Mouse (Mus musculus) CH12.LX (cell line): ENCODE measurements around the gene Slc4a5. TPM values are rescaled to one million over a fixed set of nuclear protein-coding genes. Genes with fewer than 3 reads are reported as not detected.
A peak's percentile ranks its signal among the peaks of the same experiment; 100 is the strongest.

ENCODE experiments used
- DNase-seq: peaks from one replicate; pipeline ENCODE4 v3.0.0-alpha.2; 2013; ENCODE audit errors: extremely low read depth
- H3K27ac ChIP-seq: 2 replicates; pipeline ENCODE4 v1.5.1; 2012; ENCODE audit warnings: low read depth, mild to moderate bottlenecking, control low read depth, moderate library complexity; ENCODE audit not compliant: insufficient read depth
- H3K27me3 ChIP-seq: replicated peaks from 2 replicates; pipeline ENCODE3; 2012; ENCODE audit warnings: inconsistent platforms
- H3K36me3 ChIP-seq, 2 experiments: replicated peaks in 1 of 2; 2 replicates each; pipeline versions ENCODE3 to v1.6.1; 2012; ENCODE audit warnings: inconsistent platforms in 1 of 2, low read length in 1 of 2, mild to moderate bottlenecking in 1 of 2, mixed read lengths in 1 of 2, moderate library complexity in 1 of 2; ENCODE audit not compliant: control insufficient read depth in 1 of 2, insufficient read depth in 1 of 2
- H3K4me1 ChIP-seq, 2 experiments: 2 replicates each; pipeline ENCODE4 v1.6.1; 2012; ENCODE audit warnings: inconsistent platforms in 1 of 2, moderate library complexity in 1 of 2; ENCODE audit not compliant: insufficient read depth in 2 of 2, control insufficient read depth in 1 of 2
- H3K4me2 ChIP-seq: 2 replicates; pipeline ENCODE4 v1.6.1; 2012; ENCODE audit warnings: low read depth, mild to moderate bottlenecking, control low read depth; ENCODE audit not compliant: poor library complexity, insufficient read depth, severe bottlenecking
- H3K4me3 ChIP-seq, 3 experiments: fragments of 150-350 bp in 1 of 3; sonication (generic) in 1 of 3; replicated peaks in 1 of 3; 2 replicates each; pipeline versions ENCODE3 to v1.5.1; 2011 to 2012; ENCODE audit warnings: low read depth in 2 of 3, low read length in 2 of 3, mild to moderate bottlenecking in 2 of 3, moderate library complexity in 2 of 3, control low read depth in 1 of 3, improper control_type of control experiment in 1 of 3, inconsistent platforms in 1 of 3, mixed read lengths in 1 of 3; ENCODE audit not compliant: poor library complexity in 1 of 3
- H3K79me2 ChIP-seq: replicated peaks from 2 replicates; pipeline ENCODE4 v1.6.1; 2012; ENCODE audit warnings: mild to moderate bottlenecking, moderate library complexity; ENCODE audit not compliant: control insufficient read depth, poor library complexity, insufficient read depth, severe bottlenecking; ENCODE audit errors: extremely low read depth
- H3K9ac ChIP-seq: 2 replicates; pipeline ENCODE4 v1.6.1; 2012; ENCODE audit warnings: low read depth, mild to moderate bottlenecking, control low read depth, moderate library complexity; ENCODE audit not compliant: insufficient read depth
- H3K9me3 ChIP-seq: replicated peaks from 2 replicates; pipeline ENCODE3; 2012; ENCODE audit warnings: low read length, inconsistent platforms, mixed read lengths
- CTCF ChIP-seq, 2 experiments: IDR thresholded peaks in 1 of 2; conservative IDR thresholded peaks in 1 of 2; 2 replicates each; pipeline ENCODE4 v1.5.1; 2011 to 2012; ENCODE audit warnings: low read depth in 2 of 2, low read length in 2 of 2, improper control_type of control experiment in 1 of 2, inconsistent platforms in 1 of 2, mild to moderate bottlenecking in 1 of 2, moderate library complexity in 1 of 2
- E2F4 ChIP-seq: IDR thresholded peaks from 2 replicates; pipeline ENCODE4 v1.6.1; 2011; ENCODE audit warnings: low read depth, low read length, improper control_type of control experiment; ENCODE audit not compliant: insufficient replicate concordance
- EP300 ChIP-seq: IDR thresholded peaks from 2 replicates; pipeline ENCODE4 v1.6.1; 2011; ENCODE audit warnings: low read length, improper control_type of control experiment
- IRF4 ChIP-seq: IDR thresholded peaks from 2 replicates; pipeline ENCODE4 v1.6.1; 2014; ENCODE audit warnings: low read depth, mild to moderate bottlenecking, inconsistent platforms, low read length, improper control_type of control experiment
- KAT2A ChIP-seq: IDR thresholded peaks from 2 replicates; pipeline ENCODE4 v1.6.1; 2012; ENCODE audit warnings: low read length, improper control_type of control experiment, inconsistent platforms; ENCODE audit not compliant: insufficient replicate concordance
- MAZ ChIP-seq: IDR thresholded peaks from 2 replicates; pipeline ENCODE4 v1.6.1; 2012; ENCODE audit warnings: low read depth, mild to moderate bottlenecking, inconsistent platforms, low read length, improper control_type of control experiment, moderate library complexity
- MEF2A ChIP-seq: IDR thresholded peaks from 2 replicates; pipeline ENCODE4 v1.6.1; 2014; ENCODE audit warnings: low read depth, mild to moderate bottlenecking, inconsistent platforms, low read length, improper control_type of control experiment, borderline replicate concordance
- MYC ChIP-seq: IDR thresholded peaks from 2 replicates; pipeline ENCODE4 v1.6.1; 2011; ENCODE audit warnings: low read depth, mild to moderate bottlenecking, improper control_type of control experiment, low read length
- NELFE ChIP-seq: IDR thresholded peaks from 2 replicates; pipeline ENCODE4 v1.6.1; 2011; ENCODE audit warnings: low read depth, low read length, improper control_type of control experiment
- NRF1 ChIP-seq: IDR thresholded peaks from 2 replicates; pipeline ENCODE4 v1.6.1; 2014; ENCODE audit warnings: low read depth, mild to moderate bottlenecking, inconsistent platforms, low read length, improper control_type of control experiment, moderate library complexity
- PAX5 ChIP-seq: IDR thresholded peaks from 2 replicates; pipeline ENCODE4 v1.6.1; 2012; ENCODE audit warnings: low read length, inconsistent platforms, mixed read lengths
- RAD21 ChIP-seq: IDR thresholded peaks from 2 replicates; pipeline ENCODE4 v1.6.1; 2011; ENCODE audit warnings: low read depth, mild to moderate bottlenecking, low read length, improper control_type of control experiment, moderate library complexity
- RCOR1 ChIP-seq: conservative IDR thresholded peaks from 2 replicates; pipeline ENCODE4 v1.6.1; 2012; ENCODE audit warnings: low read depth, mild to moderate bottlenecking, inconsistent platforms, low read length, improper control_type of control experiment
- SIN3A ChIP-seq: IDR thresholded peaks from 2 replicates; pipeline ENCODE4 v1.6.1; 2012; ENCODE audit warnings: low read length, improper control_type of control experiment, inconsistent platforms
- SMC3 ChIP-seq: IDR thresholded peaks from 2 replicates; pipeline ENCODE4 v1.6.1; 2011; ENCODE audit warnings: low read depth, low read length, improper control_type of control experiment
- TCF12 ChIP-seq: IDR thresholded peaks from 2 replicates; pipeline ENCODE4 v1.6.1; 2014; ENCODE audit warnings: low read depth, mild to moderate bottlenecking, inconsistent platforms, low read length, improper control_type of control experiment
- USF1 ChIP-seq: IDR thresholded peaks from 2 replicates; pipeline ENCODE4 v1.6.1; 2014; ENCODE audit warnings: low read depth, mild to moderate bottlenecking, inconsistent platforms, low read length, improper control_type of control experiment
- ZC3H11A ChIP-seq: IDR thresholded peaks from 2 replicates; pipeline ENCODE4 v1.6.1; 2012; ENCODE audit warnings: low read depth, mild to moderate bottlenecking, inconsistent platforms, low read length, improper control_type of control experiment
- ZNF384 ChIP-seq: IDR thresholded peaks from 2 replicates; pipeline ENCODE4 v1.6.1; 2012; ENCODE audit warnings: low read depth, low read length, improper control_type of control experiment, inconsistent platforms
- dilution Hi-C: fragments of 300-500 bp; cut with MboI; formaldehyde crosslinking; loops from 2 replicates; pipeline ENCODE4 v1.14.3; 2020; ENCODE audit warnings: low sequenced_read_pairs; ENCODE audit not compliant: extremely low pct_unique_long_range_greater_than_20kb, extremely low pct_ligation_motif_present
- in situ Hi-C: fragments of 300-500 bp; cut with MboI; formaldehyde crosslinking; loops from 3 replicates; pipeline ENCODE4 v1.14.3; 2019; ENCODE audit warnings: low sequenced_read_pairs, low pct_ligation_motif_present, low pct_unique_long_range_greater_than_20kb, mixed read lengths
- polyA plus RNA-seq: library from polyadenylated mRNA; unstranded; fragments of >175 nt; gene quantifications from 2 replicates; pipeline ENCODE4 v1.2.1, GENCODE M21; 2012; ENCODE audit warnings: low read depth; ENCODE audit not compliant: insufficient read length
- total RNA-seq, 2 experiments: library from RNA; depleted of rRNA; stranded (reverse); fragments of 300-350 nt in 1 of 2; fragments of >200 nt in 1 of 2; gene quantifications; 2 replicates each; pipeline ENCODE4 v1.2.3; 2012 to 2014

Slc4a5 gene
- total and polyA plus RNA-seq, 3 experiments, result 0.13 to 0.21 TPM; not detected in 1

GRCm38 (mm10) chr6:83215002-83215666 is 4.5 kb upstream of the Slc4a5 start:
- peak; percentile 46 for DNase-seq
- peak; percentile 85 for TF ChIP-seq SMC3
- peak; percentile 50; the same call in 1 of the 2 replicates for TF ChIP-seq NELFE
- no peak for TF ChIP-seq NRF1
- peak; percentile 21; the same call in 1 of the 2 replicates for TF ChIP-seq ZC3H11A
- TF ChIP-seq CTCF (conservative IDR thresholded peaks at IDR 0.05 in 1 of 2, IDR thresholded peaks at IDR 0.05 in 1 of 2; ENCODE audit: low read depth in 2 of 2, low read length in 2 of 2), result peak; percentile 60 to 92
- TF ChIP-seq RAD21, result peak; percentile 85
- no peak for TF ChIP-seq IRF4
- TF ChIP-seq MAZ, result 0 out of 2 replicates have a peak, but pooled peaks have one; percentile 32
- Histone ChIP-seq H3K36me3 (no peaks in the 10 kb centered on the region), H3K4me1 (no peaks in the 10 kb centered on the region), H3K4me2 (no peak overlapping the region), H3K27ac (no peak overlapping the region), H3K9ac (no peak overlapping the region), H3K9me3 (peaks cover 3% of the 10 kb centered on the region), H3K4me3 (no peak overlapping the region), H3K27me3 (peaks cover 27% of the 10 kb centered on the region), H3K79me2 (no peaks in the 10 kb centered on the region)
- in situ Hi-C loops (no loop called here), dilution Hi-C loops (no loop called here)

DNA sequence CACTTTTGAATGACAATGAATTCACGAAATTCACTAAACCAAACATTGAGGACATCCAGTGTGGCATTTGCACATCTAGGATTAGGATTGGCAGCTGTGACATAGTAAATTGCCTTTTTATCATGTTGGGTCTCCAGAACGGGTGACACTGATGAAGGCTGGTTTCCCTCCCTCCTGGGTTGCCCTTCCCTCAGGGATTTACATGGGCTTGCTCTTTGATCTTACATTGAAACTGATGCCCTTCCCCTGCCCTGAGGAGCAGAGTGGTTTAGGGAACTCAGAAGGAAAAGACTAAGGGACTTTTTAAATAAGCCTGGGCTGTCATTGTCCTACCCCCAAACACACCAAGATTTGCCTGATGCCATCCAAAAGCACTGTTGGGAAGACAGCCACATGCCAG is 11.9 kb downstream of the Slc4a5 start:
- Histone ChIP-seq H3K9ac (no peak overlapping the region), H3K4me3 (no peak overlapping the region), H3K4me2 (no peak overlapping the region), H3K4me1 (no peaks in the 10 kb centered on the region; a peak in 1 of 4 replicates), H3K79me2 (no peaks in the 10 kb centered on the region), H3K27ac (no peak overlapping the region), H3K36me3 (no peaks in the 10 kb centered on the region), H3K9me3 (no peaks in the 10 kb centered on the region), H3K27me3 (peaks cover 82% of the 10 kb centered on the region)
- TF ChIP-seq ZC3H11A (no peak), TCF12 (no peak), E2F4 (no peak), KAT2A (no peak), MYC (no peak), SIN3A (no peak), IRF4 (no peak), USF1 (no peak), CTCF (conservative IDR thresholded peaks at IDR 0.05 in 1 of 2, IDR thresholded peaks at IDR 0.05 in 1 of 2; ENCODE audit: low read depth in 2 of 2, low read length in 2 of 2) (no peak), MEF2A (no peak), ZNF384 (no peak), RCOR1 (no peak), EP300 (no peak), PAX5 (no peak)
- in situ Hi-C loops, result no loop called here
- dilution Hi-C loops, result no loop called here
- DNase-seq, result no peak
